ENCODE assay signal across 9 mouse cellular contexts in genomic region chr10:63122516-63122915, GRCm38 (mm10). TPM values are rescaled to one million over a fixed set of nuclear protein-coding genes. Genes with fewer than 3 reads are reported as not detected.
DNase-seq lines count a peak whose midpoint lies in the region; ATAC-seq and TF ChIP-seq lines count a peak whose summit lies in the region.
"Had no signal": no experiment of that assay in that cellular context is flagged by ENCODE, and none has a peak within 500 bp of the region (broad histone marks: within the 10 kb centered on the region; RNA-seq: fewer than 3 reads in every experiment).

No protein-coding gene starts in this region.

- H3K27ac ChIP-seq in forebrain, postnatal 0 days (ENCODE audit: low read depth, low read length), result no peak overlapping the region
- H3K27ac ChIP-seq in midbrain, embryonic 13.5 days, result no peak overlapping the region
- H3K27ac ChIP-seq in heart, adult 2 months, result no peak overlapping the region
- H3K27ac ChIP-seq: macrophage had no signal

- H3K27me3 ChIP-seq in forebrain, postnatal 0 days (ENCODE audit: insufficient read depth, low read length), result no peaks in the 10 kb centered on the region
- H3K27me3 ChIP-seq in midbrain, embryonic 13.5 days, result no peaks in the 10 kb centered on the region
- H3K27me3 ChIP-seq in heart, adult 2 months (ENCODE audit: control insufficient read depth, insufficient read depth, low read length), result no peaks in the 10 kb centered on the region

- TF ChIP-seq POLR2A in heart, adult 2 months (IDR thresholded peaks at IDR 0.05; ENCODE audit: insufficient read depth, low read depth, low read length), result no peak

- H3K4me2 ChIP-seq in forebrain, postnatal 0 days (ENCODE audit: low read depth), result no peak overlapping the region
- H3K4me2 ChIP-seq in midbrain, embryonic 13.5 days (replicated peaks), result no peak overlapping the region

- no peak for TF ChIP-seq CTCF in forebrain, postnatal 0 days (IDR thresholded peaks at IDR 0.05; ENCODE audit: low read depth)
- TF ChIP-seq CTCF in heart, adult 2 months (IDR thresholded peaks at IDR 0.05), result no peak

- no peaks in the 10 kb centered on the region for H3K9me3 ChIP-seq in forebrain, postnatal 0 days (ENCODE audit: low read length)
- H3K9me3 ChIP-seq in midbrain, embryonic 13.5 days, result no peaks in the 10 kb centered on the region

- intact Hi-C loops in heart, adult 2 months (cut with DNase I), result no loop called here

- TF ChIP-seq EP300 in heart, adult 2 months (IDR thresholded peaks at IDR 0.05; ENCODE audit: insufficient read depth, low read depth, low read length), result no peak

- no peaks in the 10 kb centered on the region for H3K36me3 ChIP-seq in forebrain, postnatal 0 days (ENCODE audit: insufficient read depth)
- H3K36me3 ChIP-seq in midbrain, embryonic 13.5 days, result no peaks in the 10 kb centered on the region
- no peaks in the 10 kb centered on the region for H3K36me3 ChIP-seq in heart, adult 2 months (ENCODE audit: control insufficient read depth, insufficient read depth, low read length)

- H3K4me1 ChIP-seq in forebrain, postnatal 0 days (ENCODE audit: insufficient read depth), result no peaks in the 10 kb centered on the region
- no peaks in the 10 kb centered on the region for H3K4me1 ChIP-seq in midbrain, embryonic 13.5 days (replicated peaks)
- H3K4me1 ChIP-seq in heart, adult 2 months (ENCODE audit: control insufficient read depth, insufficient read depth, low read length), result no peaks in the 10 kb centered on the region

- no peaks in the 10 kb centered on the region for H3K79me2 ChIP-seq in heart, adult 2 months (replicated peaks; ENCODE audit: control insufficient read depth, insufficient read depth, low read length)

- no peak overlapping the region for H3K4me3 ChIP-seq in forebrain, postnatal 0 days (ENCODE audit: low read depth, low read length)
- no peak overlapping the region for H3K4me3 ChIP-seq in midbrain, embryonic 13.5 days (replicated peaks)
- H3K4me3 ChIP-seq in heart, adult 2 months, result no peak overlapping the region

- 27% methylated on average over 8 of the region's 8 CpGs for WGBS in forebrain, postnatal 0 days
- 32% methylated on average over 8 of the region's 8 CpGs for WGBS in midbrain, embryonic 13.5 days
- WGBS in heart, adult 2 months, result 44% methylated on average over 8 of the region's 8 CpGs

- no peak overlapping the region for H3K9ac ChIP-seq in forebrain, postnatal 0 days
- H3K9ac ChIP-seq in midbrain, embryonic 13.5 days (replicated peaks), result no peak overlapping the region
- no peak overlapping the region for H3K9ac ChIP-seq in heart, adult 2 months (ENCODE audit: low read depth, low read length)

- ATAC-seq in forebrain, postnatal 0 days, result peak; percentile 76
- peak; percentile 79 for ATAC-seq in midbrain, embryonic 13.5 days

- DNase-seq in heart, adult 11 months, result peak; percentile 90
- no peak for DNase-seq in heart, adult 8-10 months (ENCODE audit: low spot score)
- peak; percentile 75 for DNase-seq in ZHBTc4 (ENCODE audit: low read depth, low spot score)
- DNase-seq in forebrain, postnatal 0 days, result peak; percentile 31
- peak; percentile 20 to 29 for DNase-seq in layer of hippocampus, postnatal 36 days
- DNase-seq in ovary, adult 18-20 months (ENCODE audit: low spot score), result no peak
- DNase-seq in heart, adult 2 months, result no peak

RNA-seq across cellular contexts. Expression of gene Atoh7, which starts 23.1 kb away (rescaled TPM):
- not detected for total RNA-seq in heart, adult 8-10 months (2022)
- 0.15 and 0.71 TPM in 2 replicates for total RNA-seq in forebrain, postnatal 0 days (2014; rRNA removed)
- polyA plus RNA-seq in forebrain, postnatal 0 days (2015; fragmentation: Nextera tagmentation; extraction: Ambion mirVana), result 3.3 and 4.8 TPM in 2 replicates
- 1 to 10 TPM; 1.6 to 2.5 TPM for total RNA-seq in layer of hippocampus, postnatal 36 days (2021)
- 1.1 and 1.3 TPM in 2 replicates for polyA plus RNA-seq in midbrain, embryonic 13.5 days (2015; fragmentation: Nextera tagmentation; extraction: Ambion mirVana)
- total RNA-seq in heart, adult 2 months (2021), result not detected
- polyA plus RNA-seq in heart, adult 2 months (2012; rRNA removed), result not detected in 2 replicates
- polyA plus RNA-seq: macrophage had no signal

Comparison
In these comparisons a context has a peak if more than half of its experiments do, and no peak if none do; other contexts are left out.
1. DNase-seq: peak in heart, adult 11 months (single experiment), ZHBTc4 (single experiment), forebrain, postnatal 0 days (single experiment) and layer of hippocampus, postnatal 36 days (2 of 2); none in heart, adult 8-10 months (single experiment), ovary, adult 18-20 months (single experiment) and heart, adult 2 months (0 of 2).